Mouse (Mus musculus) gastrocnemius, postnatal 36 days (tissue): Measurements from ENCODE around the gene Map2k6. TPM values are rescaled to one million over a fixed set of nuclear protein-coding genes. Genes with fewer than 3 reads are reported as not detected.

ENCODE experiments used
- DNase-seq, 2 experiments: peaks; one replicate each; pipeline ENCODE4 v3.0.0; 2022
- intact Hi-C: fragments of 180-260 bp; cut with DNase I; formaldehyde crosslinking; loops from one replicate; pipeline ENCODE4 v1.15.1; 2025
- total RNA-seq, 2 experiments: library from RNA; stranded (reverse); gene quantifications; 2 replicates each; pipeline ENCODE4 v1.2.3; 2021

Map2k6 gene
- total RNA-seq, 2 experiments from 2014 or later: 43.6 to 50.1 TPM

- intact Hi-C loops: loop anchor here (5.0 kb wide), 1 partner anchor 531 kb away; no protein-coding TSS in a partner anchor
- DNase-seq: no peak
Measured at GRCm38 (mm10) chr11:110531087-110531486, 132.2 kb downstream of the Map2k6 start.

GRCm38 (mm10) chr11:110534856-110535255 is 135.9 kb downstream of the Map2k6 start:
- intact Hi-C loops: loop anchor here (5.0 kb wide), 3 partner anchors 507 to 997 kb away; no protein-coding TSS in a partner anchor
- no peak for DNase-seq

GRCm38 (mm10) chr11:110536533-110536932 is 137.6 kb downstream of the Map2k6 start:
- DNase-seq: no peak
- intact Hi-C loops: loop anchor here (5.0 kb wide), 2 partner anchors 506 to 996 kb away; no protein-coding TSS in a partner anchor

- intact Hi-C loops: loop anchor here (5.0 kb wide), 2 partner anchors 505 to 995 kb away; no protein-coding TSS in a partner anchor
Measured at GRCm38 (mm10) chr11:110537602-110538001, 138.7 kb downstream of the Map2k6 start.

GRCm38 (mm10) chr11:110538206-110538605 is 139.3 kb downstream of the Map2k6 start:
- intact Hi-C loops: loop anchor here (5.0 kb wide), 2 partner anchors 504 to 994 kb away; no protein-coding TSS in a partner anchor
- DNase-seq: no peak

More at GRCm38 (mm10) chr11:110537602-110538001, 138.7 kb downstream of the Map2k6 start:
- peak; percentile 31 to 44 for DNase-seq

GRCm38 (mm10) chr11:110541933-110542332 is 143.0 kb downstream of the Map2k6 start:
- intact Hi-C loops: no loop called here
- no peak for DNase-seq

- intact Hi-C loops: no loop called here
- no peak for DNase-seq
Measured at GRCm38 (mm10) chr11:110544419-110545210, 145.7 kb downstream of the Map2k6 start.

GRCm38 (mm10) chr11:110545416-110545815 is 146.5 kb downstream of the Map2k6 start:
- DNase-seq: no peak
- intact Hi-C loops: no loop called here

GRCm38 (mm10) chr11:110551471-110551967 is 152.6 kb downstream of the Map2k6 start:
- intact Hi-C loops: no loop called here
- no peak for DNase-seq

- intact Hi-C loops: no loop called here
- no peak for DNase-seq
Measured at GRCm38 (mm10) chr11:110562320-110563081, 163.6 kb downstream of the Map2k6 start.

- no peak for DNase-seq
- intact Hi-C loops: no loop called here
Measured at GRCm38 (mm10) chr11:110563272-110563671, 164.3 kb downstream of the Map2k6 start.

GRCm38 (mm10) chr11:110563801-110564200 is 164.9 kb downstream of the Map2k6 start:
- intact Hi-C loops: no loop called here
- no peak for DNase-seq

GRCm38 (mm10) chr11:110566307-110566706 is 167.4 kb downstream of the Map2k6 start:
- DNase-seq: no peak
- intact Hi-C loops: no loop called here

GRCm38 (mm10) chr11:110572548-110572947 is 173.6 kb downstream of the Map2k6 start:
- intact Hi-C loops: loop anchor here (1.0 to 10.0 kb wide), 3 partner anchors 470 to 952 kb away; no protein-coding TSS in a partner anchor

More at GRCm38 (mm10) chr11:110572548-110572947, 173.6 kb downstream of the Map2k6 start:
- DNase-seq: peak in 1 of 2 experiments; percentile 28

Other genes starting within 250 kb of the Map2k6 start
- 10 to 100 TPM in 1 of 2 experiments, 1 to 10 TPM in 1; 8.8 to 10.2 TPM for gene Abca9, start 230.9 kb upstream of the Map2k6 start, total RNA-seq
- gene Abca6, start 147.3 kb upstream of the Map2k6 start, total RNA-seq: 1 to 10 TPM; 2.4 to 2.7 TPM
- 1 to 10 TPM; 7.2 to 7.3 TPM for gene Abca5, start 61.4 kb upstream of the Map2k6 start, total RNA-seq